Mouse (Mus musculus): ENCODE results near the gene Papolb.

- no peak for TF ChIP-seq ELF1 (IDR thresholded peaks at IDR 0.05; ENCODE audit: low read depth, low read length)
- TF ChIP-seq TCF12 (IDR thresholded peaks at IDR 0.05; ENCODE audit: low read depth, low read length): no peak
- no peak for TF ChIP-seq POLR2A (IDR thresholded peaks at IDR 0.05; ENCODE audit: control insufficient read depth in 1 of 2, insufficient read depth in 1 of 2, low read depth in 1 of 2, low read length in 2 of 2, poor library complexity in 1 of 2)
- peak; percentile 78 to 85 (median 80) for TF ChIP-seq CTCF (IDR thresholded peaks at IDR 0.05 in 2 of 3, conservative IDR thresholded peaks at IDR 0.05 in 1 of 3; ENCODE audit: control insufficient read depth in 1 of 3, insufficient read depth in 1 of 3, low read depth in 2 of 3, low read length in 3 of 3, poor library complexity in 1 of 3, severe bottlenecking in 1 of 3)
- TF ChIP-seq JUND (IDR thresholded peaks at IDR 0.05; ENCODE audit: low read depth, low read length): no peak
- TF ChIP-seq MEF2A (IDR thresholded peaks at IDR 0.05; ENCODE audit: extremely low read depth, insufficient replicate concordance, low read depth, low read length, poor library complexity, severe bottlenecking): no peak
- no peak for TF ChIP-seq TAL1 (IDR thresholded peaks at IDR 0.05; ENCODE audit: low read length)
These were observed 27.5 kb downstream of the Papolb start for GRCm38 (mm10) chr5:142502414-142502813.
